Mouse (Mus musculus) limb, embryonic 10.5 days (tissue): ENCODE results near the gene Ptpn3. TPM values are rescaled to one million over a fixed set of nuclear protein-coding genes. Genes with fewer than 3 reads are reported as not detected.

Experiments used
- DNase-seq: peaks from one replicate; pipeline ENCODE4 v3.0.0-alpha.2; 2017; ENCODE audit warnings: low spot score
- H3K27ac ChIP-seq: fragments of 300-500 bp; sonication (generic); 2 replicates; pipeline ENCODE4 v1.5.1; 2016; ENCODE audit warnings: mild to moderate bottlenecking
- H3K27me3 ChIP-seq: fragments of 300-500 bp; sonication (generic); 2 replicates; pipeline ENCODE4 v1.6.1; 2016; ENCODE audit warnings: low read depth, mild to moderate bottlenecking; ENCODE audit not compliant: poor library complexity, severe bottlenecking
- H3K36me3 ChIP-seq: fragments of 300-500 bp; sonication (generic); 2 replicates; pipeline ENCODE4 v1.6.1; 2016; ENCODE audit warnings: mild to moderate bottlenecking, moderate library complexity
- H3K4me1 ChIP-seq: fragments of 300-500 bp; sonication (generic); 2 replicates; pipeline ENCODE4 v1.6.1; 2016
- H3K4me3 ChIP-seq: fragments of 300-500 bp; sonication (generic); 2 replicates; pipeline ENCODE4 v1.5.1; 2016; ENCODE audit warnings: mild to moderate bottlenecking, moderate library complexity
- H3K9me3 ChIP-seq: fragments of 300-500 bp; sonication (generic); replicated peaks from 2 replicates; pipeline ENCODE4 v1.6.1; 2016; ENCODE audit warnings: mild to moderate bottlenecking
- WGBS: fragments of 180-500 bp; shearing (Covaris S2); methylation state at CpG from one replicate; pipeline ENCODE4 v1.1.7; 2016; 5-methylcytosine and 5-hydroxymethylcytosine counted together
- polyA plus RNA-seq: library from polyadenylated mRNA; unstranded; fragments of >200 nt; fragmentation: Nextera tagmentation; extraction: Ambion mirVana; gene quantifications from 2 replicates; pipeline ENCODE4 v1.2.1, GENCODE M21; 2016

The Ptpn3 gene
- polyA plus RNA-seq, 1 experiment from 2014 or later = 1.4 TPM

- Histone ChIP-seq H3K27me3 (peaks cover 7% of the 10 kb centered on the region; the same call in 1 of the 2 replicates), H3K9me3 (no peaks in the 10 kb centered on the region), H3K4me1 (0 out of 2 replicates have a peak, but pooled peaks cover 7% of the 10 kb centered on the region), H3K4me3 (no peak overlapping the region), H3K27ac (no peak overlapping the region), H3K36me3 (no peaks in the 10 kb centered on the region)
- 85% methylated on average over 10 of the region's 10 CpGs for WGBS
- no peak for DNase-seq
Observed at GRCm38 (mm10) chr4:57269344-57269743, 32.3 kb downstream of the Ptpn3 start.

- Histone ChIP-seq H3K4me1 (0 out of 2 replicates have a peak, but pooled peaks cover 7% of the 10 kb centered on the region), H3K27me3 (peaks cover 10% of the 10 kb centered on the region; the same call in 1 of the 2 replicates), H3K36me3 (no peaks in the 10 kb centered on the region), H3K27ac (no peak overlapping the region), H3K9me3 (no peaks in the 10 kb centered on the region), H3K4me3 (no peak overlapping the region)
- DNase-seq = no peak
- 89% methylated on average over 8 of the region's 8 CpGs for WGBS
Observed at GRCm38 (mm10) chr4:57268330-57268729, 33.3 kb downstream of the Ptpn3 start.

- Histone ChIP-seq H3K4me1 (peaks cover 18% of the 10 kb centered on the region), H3K27ac (peak overlapping the region; percentile 31; the same call in 1 of the 2 replicates), H3K9me3 (no peaks in the 10 kb centered on the region), H3K4me3 (no peak overlapping the region), H3K27me3 (0 out of 2 replicates have a peak, but pooled peaks cover 6% of the 10 kb centered on the region), H3K36me3 (no peaks in the 10 kb centered on the region)
- DNase-seq = no peak
- 78% methylated on average over 9 of the region's 9 CpGs for WGBS
Observed at GRCm38 (mm10) chr4:57266389-57266788, 35.2 kb downstream of the Ptpn3 start.

GRCm38 (mm10) chr4:57263695-57264094 lies 37.9 kb downstream of the Ptpn3 start:
- Histone ChIP-seq H3K27ac (peak overlapping the region; percentile 14), H3K9me3 (no peaks in the 10 kb centered on the region), H3K4me3 (no peak overlapping the region), H3K4me1 (peaks cover 27% of the 10 kb centered on the region), H3K36me3 (no peaks in the 10 kb centered on the region), H3K27me3 (0 out of 2 replicates have a peak, but pooled peaks cover 6% of the 10 kb centered on the region)
- DNase-seq = no peak
- WGBS = 85% methylated on average over 7 of the region's 7 CpGs

GRCm38 (mm10) chr4:57263061-57263685 lies 38.5 kb downstream of the Ptpn3 start:
- Histone ChIP-seq H3K27ac (peak overlapping the region; percentile 14), H3K27me3 (0 out of 2 replicates have a peak, but pooled peaks cover 6% of the 10 kb centered on the region), H3K9me3 (no peaks in the 10 kb centered on the region), H3K4me3 (no peak overlapping the region), H3K4me1 (peaks cover 32% of the 10 kb centered on the region), H3K36me3 (no peaks in the 10 kb centered on the region)
- DNase-seq = no peak
- WGBS = 75% methylated on average over 8 of the region's 8 CpGs

GRCm38 (mm10) chr4:57262451-57262850 lies 39.2 kb downstream of the Ptpn3 start:
- Histone ChIP-seq H3K27ac (no peak overlapping the region), H3K27me3 (0 out of 2 replicates have a peak, but pooled peaks cover 6% of the 10 kb centered on the region), H3K4me3 (no peak overlapping the region), H3K36me3 (no peaks in the 10 kb centered on the region), H3K4me1 (peaks cover 39% of the 10 kb centered on the region), H3K9me3 (no peaks in the 10 kb centered on the region)
- no peak for DNase-seq
- 68% methylated on average over 8 of the region's 8 CpGs for WGBS

- no peak overlapping the region for H3K4me3 ChIP-seq
- H3K9me3 ChIP-seq = no peaks in the 10 kb centered on the region
- WGBS = 48% methylated on average over 9 of the region's 9 CpGs
- peaks cover 42% of the 10 kb centered on the region for H3K4me1 ChIP-seq
- peak overlapping the region; percentile 70 for H3K27ac ChIP-seq
- no peaks in the 10 kb centered on the region for H3K36me3 ChIP-seq
- 0 out of 2 replicates have a peak, but pooled peaks cover 6% of the 10 kb centered on the region for H3K27me3 ChIP-seq
- DNase-seq = no peak
Observed at GRCm38 (mm10) chr4:57261813-57262212, 39.8 kb downstream of the Ptpn3 start.

GRCm38 (mm10) chr4:57258159-57259035 lies 43.2 kb downstream of the Ptpn3 start:
- Histone ChIP-seq H3K4me3 (no peak overlapping the region), H3K9me3 (no peaks in the 10 kb centered on the region), H3K4me1 (peaks cover 38% of the 10 kb centered on the region), H3K27ac (peak overlapping the region; percentile 65), H3K36me3 (no peaks in the 10 kb centered on the region), H3K27me3 (peaks cover 4% of the 10 kb centered on the region; the same call in 1 of the 2 replicates)
- WGBS = 52% methylated on average over 14 of the region's 14 CpGs
- DNase-seq = no peak

- Histone ChIP-seq H3K9me3 (no peaks in the 10 kb centered on the region), H3K36me3 (no peaks in the 10 kb centered on the region), H3K4me1 (peaks cover 35% of the 10 kb centered on the region), H3K27ac (no peak overlapping the region), H3K4me3 (no peak overlapping the region), H3K27me3 (peaks cover 4% of the 10 kb centered on the region; the same call in 1 of the 2 replicates)
- WGBS = 91% methylated on average over 8 of the region's 8 CpGs
- DNase-seq = no peak
Observed at GRCm38 (mm10) chr4:57257409-57257808, 44.2 kb downstream of the Ptpn3 start.

- H3K27ac ChIP-seq = no peak overlapping the region
- 58% methylated on average over 4 of the region's 4 CpGs for WGBS
Observed at GRCm38 (mm10) chr4:57256761-57257160, 44.9 kb downstream of the Ptpn3 start.

GRCm38 (mm10) chr4:57254412-57254811 lies 47.2 kb downstream of the Ptpn3 start:
- no peak overlapping the region for H3K4me3 ChIP-seq
- H3K27me3 ChIP-seq = peaks cover 4% of the 10 kb centered on the region; the same call in 1 of the 2 replicates
- no peak overlapping the region for H3K27ac ChIP-seq
- H3K9me3 ChIP-seq = no peaks in the 10 kb centered on the region
- H3K36me3 ChIP-seq = no peaks in the 10 kb centered on the region
- DNase-seq = no peak
- peaks cover 28% of the 10 kb centered on the region for H3K4me1 ChIP-seq
- 76% methylated on average over 6 of the region's 6 CpGs for WGBS

More at GRCm38 (mm10) chr4:57256761-57257160, 44.9 kb downstream of the Ptpn3 start:
- H3K27me3 ChIP-seq = peaks cover 4% of the 10 kb centered on the region; the same call in 1 of the 2 replicates
- DNase-seq = no peak
- no peaks in the 10 kb centered on the region for H3K9me3 ChIP-seq
- H3K4me3 ChIP-seq = no peak overlapping the region
- H3K4me1 ChIP-seq = peaks cover 31% of the 10 kb centered on the region
- no peaks in the 10 kb centered on the region for H3K36me3 ChIP-seq

GRCm38 (mm10) chr4:57250636-57251035 lies 51.0 kb downstream of the Ptpn3 start:
- Histone ChIP-seq H3K36me3 (no peaks in the 10 kb centered on the region), H3K27me3 (no peaks in the 10 kb centered on the region), H3K27ac (no peak overlapping the region), H3K4me1 (peaks cover 15% of the 10 kb centered on the region), H3K9me3 (no peaks in the 10 kb centered on the region), H3K4me3 (no peak overlapping the region)
- whole genome bisulfite sequencing = 43% methylated on average over 2 of the region's 2 CpGs
- DNase-seq = no peak

- Histone ChIP-seq H3K27ac (no peak overlapping the region), H3K4me3 (no peak overlapping the region), H3K27me3 (no peaks in the 10 kb centered on the region), H3K9me3 (no peaks in the 10 kb centered on the region), H3K4me1 (peaks cover 20% of the 10 kb centered on the region), H3K36me3 (no peaks in the 10 kb centered on the region)
- DNase-seq = peak; percentile 54
- WGBS = 10% methylated on average over 8 of the region's 8 CpGs
Observed at GRCm38 (mm10) chr4:57249108-57249507, 52.5 kb downstream of the Ptpn3 start.
